Mouse (Mus musculus) heart, postnatal 0 days (tissue): ENCODE data around the gene Dyrk3.

Experiments used
- CTCF ChIP-seq: IDR thresholded peaks from 2 replicates; pipeline ENCODE4 v1.5.1; 2016; ENCODE audit warnings: antibody characterized with exemption, control low read depth, low read depth
- EP300 ChIP-seq: IDR thresholded peaks from 2 replicates; pipeline ENCODE4 v1.6.1; 2016; ENCODE audit warnings: antibody characterized with exemption, low read depth

GRCm38 (mm10) chr1:131103776-131104424, 34.2 kb downstream of the Dyrk3 start:
- TF ChIP-seq EP300: no peak
- TF ChIP-seq CTCF: no peak
